Mouse (Mus musculus) megakaryocyte, embryonic 14.5 days (primary cell): ENCODE data around the gene Slc5a2. TPM values are rescaled to one million over a fixed set of nuclear protein-coding genes. Genes with fewer than 3 reads are reported as not detected.

ENCODE experiments used
- H3K27me3 ChIP-seq: replicated peaks from 2 replicates; pipeline ENCODE3; 2012; ENCODE audit warnings: inconsistent platforms
- H3K36me3 ChIP-seq: replicated peaks from 2 replicates; pipeline ENCODE3; 2012; ENCODE audit warnings: low read length, inconsistent platforms, mixed read lengths
- H3K4me1 ChIP-seq: 2 replicates; pipeline ENCODE4 v1.6.1; 2012; ENCODE audit warnings: inconsistent platforms
- H3K4me3 ChIP-seq: replicated peaks from 2 replicates; pipeline ENCODE3; 2012; ENCODE audit warnings: moderate library complexity, mild to moderate bottlenecking, inconsistent platforms
- H3K9me3 ChIP-seq: 2 replicates; pipeline ENCODE4 v1.6.1; 2012; ENCODE audit warnings: inconsistent platforms
- FLI1 ChIP-seq: IDR thresholded peaks from 2 replicates; pipeline ENCODE4 v1.6.1; 2012; ENCODE audit warnings: low read length, inconsistent platforms, mixed read lengths
- GATA1 ChIP-seq: IDR thresholded peaks from 3 replicates; pipeline ENCODE4 v1.6.1; 2012; ENCODE audit warnings: mixed read lengths, low read length, inconsistent platforms, borderline replicate concordance
- polyA plus RNA-seq: library from polyadenylated mRNA; stranded (reverse); fragments of >175 nt; gene quantifications from 2 replicates; pipeline ENCODE4 v1.2.3, GENCODE M21; 2012; ENCODE audit warnings: low replicate concordance; ENCODE audit not compliant: insufficient read depth

Gene Slc5a2
- polyA plus RNA-seq, 1 experiment, result not detected

DNA sequence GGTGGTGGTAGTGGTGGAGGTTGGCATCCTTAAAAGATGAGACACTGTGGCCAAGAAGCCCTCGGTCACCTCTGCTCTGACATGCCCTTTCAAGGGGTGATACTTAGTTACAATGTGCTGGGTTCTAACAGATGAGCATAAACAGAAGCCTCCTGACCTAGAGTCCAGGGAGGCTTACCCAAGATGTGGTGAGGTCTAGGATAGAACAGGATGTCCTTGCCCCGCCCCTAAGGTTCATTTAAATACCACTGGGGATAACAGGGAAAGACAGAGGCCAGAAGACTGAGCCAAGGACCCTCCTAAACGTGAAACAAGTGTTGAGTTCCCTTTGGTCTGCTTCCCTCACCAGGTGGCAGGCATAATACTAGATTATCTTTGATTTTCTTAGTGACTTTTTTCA lies 31.1 kb downstream of the Slc5a2 start:
- Histone ChIP-seq H3K27me3 (peaks cover 5% of the 10 kb centered on the region), H3K4me1 (peaks cover 34% of the 10 kb centered on the region), H3K4me3 (peak overlapping the region; percentile 17), H3K9me3 (no peaks in the 10 kb centered on the region), H3K36me3 (peaks cover 40% of the 10 kb centered on the region)
- TF ChIP-seq FLI1 (no peak), GATA1 (no peak)

DNA sequence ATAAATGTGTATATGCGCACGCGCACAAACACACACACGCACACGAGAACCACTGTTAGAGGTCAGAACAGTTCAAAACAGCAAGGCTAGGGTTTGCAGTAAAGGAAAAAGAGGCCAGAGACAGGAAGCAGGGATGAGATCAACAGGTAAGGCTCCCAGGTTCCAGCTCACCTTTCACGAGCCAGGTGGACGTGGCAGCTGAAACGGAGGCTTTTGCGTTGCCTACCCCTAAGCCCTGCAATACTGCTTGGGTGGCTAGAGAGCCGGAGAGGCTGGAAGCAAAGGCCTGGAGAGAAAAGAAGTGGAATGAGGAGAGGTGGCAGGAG lies 31.8 kb downstream of the Slc5a2 start:
- Histone ChIP-seq H3K36me3 (peaks cover 33% of the 10 kb centered on the region), H3K9me3 (no peaks in the 10 kb centered on the region), H3K4me1 (peaks cover 34% of the 10 kb centered on the region), H3K27me3 (peaks cover 7% of the 10 kb centered on the region), H3K4me3 (peak overlapping the region; percentile 97)
- no peak for TF ChIP-seq FLI1
- TF ChIP-seq GATA1, result no peak

DNA sequence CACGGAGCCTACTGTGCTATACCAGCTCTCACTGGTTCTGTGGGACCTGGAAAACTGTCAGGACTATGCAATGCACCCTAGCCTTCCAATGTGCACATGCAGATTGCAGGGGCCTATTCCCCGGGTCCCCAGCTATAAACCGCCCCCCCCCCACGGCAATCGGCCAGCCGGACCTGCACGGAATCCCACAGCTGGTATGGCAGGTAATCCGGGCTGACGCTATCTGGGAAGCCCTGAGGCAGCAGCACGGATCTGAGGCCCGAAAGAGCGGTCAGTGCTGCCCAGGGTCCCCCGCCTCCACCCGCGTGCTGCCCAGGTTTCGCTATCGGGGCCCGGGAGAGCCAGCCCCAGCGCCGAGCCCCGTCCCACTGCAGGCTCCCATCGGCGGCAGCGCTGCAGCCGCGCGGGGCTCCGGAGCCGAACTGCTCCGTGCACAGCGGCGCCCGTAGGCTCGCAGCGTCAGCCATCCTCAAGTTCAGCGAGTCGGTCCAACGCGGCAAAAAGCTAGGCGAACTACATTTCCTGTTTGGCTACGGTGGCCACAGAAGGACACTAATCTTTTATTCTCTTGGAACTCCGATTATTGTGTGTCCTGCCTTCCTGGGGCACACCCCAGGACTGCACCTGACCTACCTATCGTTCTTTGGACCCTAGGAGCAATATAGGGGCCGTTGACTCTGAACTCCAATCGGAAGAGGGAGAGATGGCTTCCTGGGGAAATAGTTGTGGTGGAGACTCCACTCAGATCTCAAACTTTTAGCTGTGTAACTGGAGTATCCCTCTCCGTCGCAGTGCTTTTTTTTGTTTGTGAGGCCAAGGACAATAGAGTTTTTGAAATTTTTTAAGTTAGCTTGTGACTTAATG lies 32.4 kb downstream of the Slc5a2 start, which contains the start of gene BC017158:
Gene BC017158, minus strand, starts transcription at position 554 of the 864 bp plus-strand sequence.
- H3K9me3 ChIP-seq, result no peaks in the 10 kb centered on the region
- peaks cover 9% of the 10 kb centered on the region for H3K27me3 ChIP-seq
- no peak for TF ChIP-seq FLI1
- TF ChIP-seq GATA1, result no peak
- peaks cover 34% of the 10 kb centered on the region for H3K4me1 ChIP-seq
- H3K36me3 ChIP-seq, result peaks cover 28% of the 10 kb centered on the region
- H3K4me3 ChIP-seq, result peak within 1 kb of the TSS; percentile 97

DNA sequence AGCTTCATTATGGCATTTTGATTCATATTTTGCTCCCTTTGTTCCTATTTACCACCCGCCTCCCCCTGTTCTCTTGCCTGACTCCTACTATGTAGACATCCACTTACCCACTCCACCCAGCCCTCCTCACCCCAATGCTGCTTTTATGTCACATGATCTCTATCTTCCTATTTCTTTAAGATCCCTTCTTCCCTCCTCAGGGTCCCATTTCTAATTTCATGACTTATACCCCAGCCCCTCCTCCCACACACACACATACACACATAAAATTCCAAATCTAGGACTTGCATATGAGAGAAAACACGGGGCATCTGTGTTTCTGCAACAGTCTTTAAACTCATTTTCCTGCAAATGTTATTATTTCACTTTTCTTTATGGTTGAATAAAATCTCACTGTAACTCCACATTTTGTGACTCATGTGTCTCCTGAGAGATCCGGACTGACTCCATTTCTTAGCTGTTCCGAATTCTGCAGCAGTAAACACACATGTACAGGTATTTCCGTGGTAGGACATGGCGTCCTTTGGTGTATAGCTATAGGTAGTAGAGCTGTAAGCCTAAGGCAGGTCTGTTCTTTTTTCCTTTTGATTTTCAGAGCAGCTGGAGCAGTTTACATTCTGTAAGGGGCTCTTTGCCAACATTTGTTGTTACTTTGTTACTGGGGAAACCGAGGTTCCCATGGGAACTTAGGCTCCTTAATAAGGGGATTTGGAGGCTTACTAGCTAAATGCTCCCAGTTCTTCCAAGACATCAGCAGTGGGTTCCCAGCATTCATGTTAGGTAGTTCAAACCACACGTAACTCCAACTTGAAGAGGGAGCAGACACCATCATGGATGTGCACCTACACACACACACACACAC lies 33.3 kb downstream of the Slc5a2 start:
- TF ChIP-seq GATA1 (no peak), FLI1 (no peak)
- Histone ChIP-seq H3K4me1 (peaks cover 34% of the 10 kb centered on the region), H3K9me3 (no peaks in the 10 kb centered on the region), H3K27me3 (peaks cover 10% of the 10 kb centered on the region), H3K36me3 (peaks cover 21% of the 10 kb centered on the region), H3K4me3 (peak overlapping the region; percentile 97)

DNA sequence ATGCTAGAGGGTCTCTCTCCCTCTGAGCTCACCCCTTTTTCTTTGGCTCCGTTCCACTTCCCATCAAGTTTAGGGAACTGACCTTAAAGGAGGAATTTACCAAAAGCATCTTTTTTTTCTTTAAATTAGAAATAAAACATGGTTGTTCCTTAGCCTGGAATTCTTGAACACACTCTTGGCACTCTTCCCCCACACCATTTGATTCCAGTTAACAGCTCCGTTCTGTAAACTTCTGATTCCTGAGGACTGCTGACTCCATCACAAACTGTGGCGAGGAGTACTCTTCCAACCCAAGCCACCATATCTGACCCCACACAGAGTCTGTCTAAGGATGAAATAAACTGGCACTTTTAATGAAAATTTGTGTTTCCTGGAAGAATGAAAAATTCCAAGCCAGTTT lies 35.5 kb downstream of the Slc5a2 start:
- Histone ChIP-seq H3K9me3 (no peaks in the 10 kb centered on the region), H3K36me3 (peaks cover 2% of the 10 kb centered on the region), H3K4me1 (peaks cover 29% of the 10 kb centered on the region), H3K4me3 (no peak overlapping the region), H3K27me3 (peaks cover 15% of the 10 kb centered on the region)
- TF ChIP-seq GATA1, result no peak
- no peak for TF ChIP-seq FLI1

DNA sequence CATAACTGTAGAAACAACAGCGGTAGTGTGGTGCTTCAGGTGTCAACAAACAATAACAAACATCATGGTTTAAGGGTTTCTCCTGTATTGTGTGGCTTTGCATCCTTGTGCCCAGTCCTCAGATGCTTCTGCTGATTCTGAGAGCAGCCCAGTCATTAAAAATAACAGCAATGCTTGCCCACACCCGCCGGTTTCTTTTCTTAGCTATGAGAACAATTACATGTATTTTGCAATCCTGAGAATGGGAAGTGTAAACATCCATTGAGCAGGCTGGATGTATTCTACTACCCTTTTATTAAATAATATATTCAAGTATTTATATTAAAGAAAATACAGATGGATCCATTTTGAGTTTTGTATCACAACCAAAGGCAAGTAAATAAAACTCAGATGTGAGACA lies 36.7 kb downstream of the Slc5a2 start:
- no peak for TF ChIP-seq GATA1
- no peak for TF ChIP-seq FLI1
- H3K27me3 ChIP-seq, result peaks cover 15% of the 10 kb centered on the region
- no peaks in the 10 kb centered on the region for H3K9me3 ChIP-seq
- peaks cover 18% of the 10 kb centered on the region for H3K4me1 ChIP-seq
- H3K4me3 ChIP-seq, result no peak overlapping the region
- no peaks in the 10 kb centered on the region for H3K36me3 ChIP-seq

DNA sequence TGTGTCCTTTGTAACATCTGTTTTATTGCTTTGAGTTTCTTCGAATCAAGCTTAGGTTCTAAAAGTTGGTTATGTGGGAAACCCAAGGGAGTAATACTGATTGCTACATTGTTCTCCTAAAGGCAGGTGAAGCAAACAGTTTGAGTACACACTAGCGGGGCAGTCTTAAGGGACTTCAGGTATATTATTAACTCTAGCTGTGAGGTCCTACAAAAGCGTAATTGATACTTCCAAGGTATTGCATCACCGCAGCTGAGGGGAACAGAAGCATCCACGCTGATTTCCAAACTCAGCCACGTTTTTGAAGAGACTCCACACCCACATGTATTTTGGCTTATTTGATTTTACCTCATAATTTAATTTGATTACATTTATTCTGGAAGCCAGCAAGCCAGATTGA lies 38.7 kb downstream of the Slc5a2 start:
- Histone ChIP-seq H3K27me3 (peaks cover 15% of the 10 kb centered on the region), H3K9me3 (no peaks in the 10 kb centered on the region), H3K36me3 (no peaks in the 10 kb centered on the region), H3K4me1 (peaks cover 14% of the 10 kb centered on the region), H3K4me3 (no peak overlapping the region)
- no peak for TF ChIP-seq FLI1
- TF ChIP-seq GATA1, result no peak

DNA sequence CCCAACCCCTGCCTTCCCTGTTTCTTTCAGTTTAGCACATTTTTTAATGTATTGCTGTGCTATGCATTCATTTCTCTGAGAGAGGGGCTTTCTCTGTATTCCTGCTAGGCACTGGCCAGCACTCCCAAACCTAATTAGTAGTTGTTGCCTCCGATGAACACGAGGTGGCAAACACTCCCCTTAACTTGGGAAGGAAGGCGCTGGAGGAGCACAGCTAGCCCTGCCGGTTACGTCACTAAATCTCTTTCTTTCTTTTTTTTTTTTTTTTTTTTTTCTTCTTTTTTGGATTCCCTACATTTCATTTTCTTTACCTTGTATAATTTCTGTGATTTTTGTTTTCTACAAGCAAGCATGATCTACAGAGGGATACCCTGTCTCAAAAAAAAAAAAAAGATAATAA lies 39.5 kb downstream of the Slc5a2 start:
- Histone ChIP-seq H3K27me3 (peaks cover 14% of the 10 kb centered on the region), H3K4me1 (peaks cover 19% of the 10 kb centered on the region), H3K4me3 (no peak overlapping the region), H3K9me3 (no peaks in the 10 kb centered on the region), H3K36me3 (no peaks in the 10 kb centered on the region)
- no peak for TF ChIP-seq FLI1
- TF ChIP-seq GATA1, result no peak

DNA sequence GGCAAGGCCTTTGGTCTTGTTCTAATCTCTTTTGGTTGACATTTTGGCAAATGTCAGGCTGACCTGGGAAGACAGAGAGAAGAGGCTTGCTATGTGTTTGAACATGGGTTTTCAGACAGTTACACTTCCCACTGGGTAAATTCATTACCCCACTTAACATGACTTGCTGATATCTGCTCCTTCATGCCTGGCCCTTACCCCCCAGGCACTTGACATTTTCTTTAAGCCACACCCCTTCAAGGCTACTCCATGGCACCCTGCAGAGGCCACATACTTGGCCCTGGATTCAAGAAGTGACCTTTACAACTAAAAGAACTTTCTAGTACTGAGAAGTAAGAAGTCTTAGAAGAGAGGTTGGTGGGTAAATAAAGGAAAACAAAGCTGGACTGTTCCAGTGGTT lies 42.4 kb downstream of the Slc5a2 start:
- peaks cover 22% of the 10 kb centered on the region for H3K27me3 ChIP-seq
- no peak for TF ChIP-seq FLI1
- TF ChIP-seq GATA1, result no peak
- no peaks in the 10 kb centered on the region for H3K36me3 ChIP-seq
- H3K4me1 ChIP-seq, result peaks cover 40% of the 10 kb centered on the region
- H3K9me3 ChIP-seq, result no peaks in the 10 kb centered on the region
- no peak overlapping the region for H3K4me3 ChIP-seq

DNA sequence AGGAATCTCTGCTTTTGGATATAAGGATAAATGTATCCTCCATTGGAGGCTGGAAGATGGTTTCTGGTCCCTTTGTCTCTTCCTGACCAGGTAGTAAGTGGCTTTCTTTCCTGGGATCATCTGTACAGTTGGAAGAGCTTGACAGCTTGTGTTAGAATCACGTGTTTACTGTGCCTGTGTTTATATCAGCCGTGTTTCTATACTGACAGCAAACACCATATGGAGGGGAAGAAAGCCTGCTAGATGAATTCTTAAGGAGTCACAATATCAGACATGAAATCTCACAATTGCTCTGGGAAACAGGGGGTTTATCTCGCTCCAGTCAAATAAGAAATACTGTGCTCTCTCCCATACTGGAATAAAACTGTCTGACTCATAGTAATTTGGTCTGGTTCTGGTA lies 43.8 kb downstream of the Slc5a2 start:
- TF ChIP-seq GATA1 (no peak), FLI1 (no peak)
- Histone ChIP-seq H3K9me3 (no peaks in the 10 kb centered on the region), H3K4me1 (peaks cover 46% of the 10 kb centered on the region), H3K4me3 (no peak overlapping the region), H3K27me3 (peaks cover 24% of the 10 kb centered on the region), H3K36me3 (no peaks in the 10 kb centered on the region)
